Mouse (Mus musculus) limb, embryonic 12.5 days (tissue): Measurements from ENCODE around the gene Kyat3. TPM values are rescaled to one million over a fixed set of nuclear protein-coding genes. Genes with fewer than 3 reads are reported as not detected.

ENCODE experiments used
- ATAC-seq: fragments of 200-750 bp; cut with Nextera tagmentation; 2 replicates; pipeline ENCODE4 v1.8.0; 2017; ENCODE audit warnings: low read depth, moderate TSS enrichment; ENCODE audit not compliant: insufficient number of reproducible peaks, insufficient read depth, low FRiP score, low TSS enrichment
- H3K27ac ChIP-seq: fragments of 300-500 bp; sonication (generic); 2 replicates; pipeline ENCODE4 v1.5.1; 2016; ENCODE audit warnings: mild to moderate bottlenecking, moderate library complexity
- H3K27me3 ChIP-seq: fragments of 300-500 bp; sonication (generic); 2 replicates; pipeline ENCODE4 v1.6.1; 2016; ENCODE audit warnings: mild to moderate bottlenecking, moderate library complexity
- H3K36me3 ChIP-seq: fragments of 300-500 bp; sonication (generic); 2 replicates; pipeline ENCODE4 v1.6.1; 2016; ENCODE audit warnings: mild to moderate bottlenecking, moderate library complexity
- H3K4me1 ChIP-seq: fragments of 300-500 bp; sonication (generic); replicated peaks from 2 replicates; pipeline ENCODE4 v1.6.1; 2016
- H3K4me2 ChIP-seq: fragments of 300-500 bp; sonication (generic); 2 replicates; pipeline ENCODE4 v1.6.1; 2016; ENCODE audit warnings: mild to moderate bottlenecking, moderate library complexity
- H3K4me3 ChIP-seq: fragments of 300-500 bp; sonication (generic); replicated peaks from 2 replicates; pipeline ENCODE4 v1.5.1; 2016; ENCODE audit warnings: mild to moderate bottlenecking
- H3K9ac ChIP-seq: fragments of 300-500 bp; sonication (generic); replicated peaks from 2 replicates; pipeline ENCODE4 v1.6.1; 2016; ENCODE audit warnings: mild to moderate bottlenecking, moderate library complexity
- H3K9me3 ChIP-seq: fragments of 300-500 bp; sonication (generic); 2 replicates; pipeline ENCODE4 v1.6.1; 2016; ENCODE audit warnings: mild to moderate bottlenecking, moderate library complexity
- WGBS: fragments of 180-500 bp; shearing (Covaris S2); methylation state at CpG from one replicate; pipeline ENCODE4 v1.1.7; 2016; 5-methylcytosine and 5-hydroxymethylcytosine counted together
- polyA plus RNA-seq: library from polyadenylated mRNA; unstranded; fragments of >200 nt; fragmentation: Nextera tagmentation; extraction: Ambion mirVana; gene quantifications from 2 replicates; pipeline ENCODE4 v1.2.1, GENCODE M21; 2016

The Kyat3 gene
- polyA plus RNA-seq, 1 experiment from 2014 or later: 15.7 TPM

GRCm38 (mm10) chr3:142749131-142749530, 48.3 kb downstream of the Kyat3 start:
- no peak for ATAC-seq
- Histone ChIP-seq H3K27me3 (no peaks in the 10 kb centered on the region), H3K9ac (no peak overlapping the region), H3K9me3 (no peaks in the 10 kb centered on the region), H3K4me2 (no peak overlapping the region), H3K36me3 (no peaks in the 10 kb centered on the region), H3K4me3 (no peak overlapping the region), H3K27ac (no peak overlapping the region), H3K4me1 (no peaks in the 10 kb centered on the region)
- WGBS: 86% methylated on average over 16 of the region's 16 CpGs

GRCm38 (mm10) chr3:142755132-142755867, 54.4 kb downstream of the Kyat3 start:
- no peaks in the 10 kb centered on the region for H3K4me1 ChIP-seq
- H3K4me2 ChIP-seq: no peak overlapping the region
- no peak overlapping the region for H3K9ac ChIP-seq
- no peak overlapping the region for H3K4me3 ChIP-seq
- no peaks in the 10 kb centered on the region for H3K27me3 ChIP-seq
- ATAC-seq: no peak
- no peak overlapping the region for H3K27ac ChIP-seq
- H3K9me3 ChIP-seq: no peaks in the 10 kb centered on the region
- 85% methylated on average over 18 of the region's 18 CpGs for WGBS
- H3K36me3 ChIP-seq: no peaks in the 10 kb centered on the region

- no peak overlapping the region for H3K27ac ChIP-seq
- H3K9ac ChIP-seq: no peak overlapping the region
- no peaks in the 10 kb centered on the region for H3K9me3 ChIP-seq
- H3K36me3 ChIP-seq: no peaks in the 10 kb centered on the region
- ATAC-seq: no peak
- no peaks in the 10 kb centered on the region for H3K4me1 ChIP-seq
- no peak overlapping the region for H3K4me2 ChIP-seq
- H3K27me3 ChIP-seq: no peaks in the 10 kb centered on the region
- WGBS: 54% methylated on average over 12 of the region's 12 CpGs
- no peak overlapping the region for H3K4me3 ChIP-seq
Observed at GRCm38 (mm10) chr3:142757841-142758240, 57.0 kb downstream of the Kyat3 start.

GRCm38 (mm10) chr3:142758593-142758992, 57.7 kb downstream of the Kyat3 start:
- H3K4me2 ChIP-seq: no peak overlapping the region
- no peaks in the 10 kb centered on the region for H3K36me3 ChIP-seq
- H3K4me3 ChIP-seq: no peak overlapping the region
- H3K9me3 ChIP-seq: no peaks in the 10 kb centered on the region
- no peak for ATAC-seq
- H3K27ac ChIP-seq: no peak overlapping the region
- no peak overlapping the region for H3K9ac ChIP-seq
- whole genome bisulfite sequencing: 84% methylated on average over 7 of the region's 7 CpGs
- H3K4me1 ChIP-seq: no peaks in the 10 kb centered on the region
- no peaks in the 10 kb centered on the region for H3K27me3 ChIP-seq

- Histone ChIP-seq H3K9ac (no peak overlapping the region), H3K27ac (no peak overlapping the region), H3K4me3 (no peak overlapping the region), H3K27me3 (no peaks in the 10 kb centered on the region), H3K9me3 (no peaks in the 10 kb centered on the region), H3K36me3 (no peaks in the 10 kb centered on the region), H3K4me1 (no peaks in the 10 kb centered on the region), H3K4me2 (no peak overlapping the region)
- WGBS: 69% methylated on average over 6 of the region's 6 CpGs
- ATAC-seq: no peak
Observed at GRCm38 (mm10) chr3:142760356-142760755, 59.5 kb downstream of the Kyat3 start.

- H3K36me3 ChIP-seq: no peaks in the 10 kb centered on the region
- peaks cover 17% of the 10 kb centered on the region for H3K4me1 ChIP-seq
- H3K27ac ChIP-seq: peak within 1 kb of the TSS; percentile 89
- H3K9ac ChIP-seq: peak within 1 kb of the TSS; percentile 94
- under 1% methylated on average over 64 of the region's 64 CpGs for WGBS
- H3K4me3 ChIP-seq: peak within 1 kb of the TSS; percentile 85
- H3K4me2 ChIP-seq: peak within 1 kb of the TSS; percentile 70
- H3K27me3 ChIP-seq: no peaks in the 10 kb centered on the region
- no peaks in the 10 kb centered on the region for H3K9me3 ChIP-seq
- peak; percentile 99 for ATAC-seq
Observed at GRCm38 (mm10) chr3:142764995-142765777, 64.3 kb downstream of the Kyat3 start, which contains the start of gene Gtf2b. Gene Gtf2b, plus strand, starts transcription at chr3:142765045.

GRCm38 (mm10) chr3:142765778-142766165, 64.9 kb downstream of the Kyat3 start:
- Histone ChIP-seq H3K9ac (peak overlapping the region; percentile 94), H3K27ac (no peak overlapping the region)
- WGBS: 19% methylated on average over 10 of the region's 10 CpGs

GRCm38 (mm10) chr3:142768498-142768897, 67.6 kb downstream of the Kyat3 start:
- peaks cover 17% of the 10 kb centered on the region for H3K4me1 ChIP-seq
- no peak overlapping the region for H3K9ac ChIP-seq
- peaks cover 27% of the 10 kb centered on the region for H3K36me3 ChIP-seq
- 97% methylated on average over 6 of the region's 6 CpGs for WGBS
- H3K27me3 ChIP-seq: no peaks in the 10 kb centered on the region
- H3K9me3 ChIP-seq: no peaks in the 10 kb centered on the region
- no peak overlapping the region for H3K4me2 ChIP-seq
- H3K27ac ChIP-seq: no peak overlapping the region
- ATAC-seq: no peak
- no peak overlapping the region for H3K4me3 ChIP-seq

More at GRCm38 (mm10) chr3:142765778-142766165, 64.9 kb downstream of the Kyat3 start:
- no peak for ATAC-seq
- H3K9me3 ChIP-seq: no peaks in the 10 kb centered on the region
- peak overlapping the region; percentile 85 for H3K4me3 ChIP-seq
- peaks cover 2% of the 10 kb centered on the region; the same call in 1 of the 2 replicates for H3K36me3 ChIP-seq
- peaks cover 17% of the 10 kb centered on the region for H3K4me1 ChIP-seq
- no peaks in the 10 kb centered on the region for H3K27me3 ChIP-seq
- H3K4me2 ChIP-seq: peak overlapping the region; percentile 70

GRCm38 (mm10) chr3:142770518-142770917, 69.7 kb downstream of the Kyat3 start:
- no peak overlapping the region for H3K27ac ChIP-seq
- H3K4me2 ChIP-seq: no peak overlapping the region
- no peaks in the 10 kb centered on the region for H3K27me3 ChIP-seq
- H3K9ac ChIP-seq: no peak overlapping the region
- H3K4me3 ChIP-seq: no peak overlapping the region
- H3K4me1 ChIP-seq: peaks cover 17% of the 10 kb centered on the region
- H3K9me3 ChIP-seq: no peaks in the 10 kb centered on the region
- 65% methylated on average over 1 of the region's 1 CpGs for WGBS
- H3K36me3 ChIP-seq: peaks cover 36% of the 10 kb centered on the region
- no peak for ATAC-seq

GRCm38 (mm10) chr3:142773538-142774191, 72.8 kb downstream of the Kyat3 start:
- H3K36me3 ChIP-seq: peaks cover 53% of the 10 kb centered on the region
- no peak overlapping the region for H3K27ac ChIP-seq
- H3K4me3 ChIP-seq: no peak overlapping the region
- no peak overlapping the region for H3K9ac ChIP-seq
- ATAC-seq: no peak
- no peak overlapping the region for H3K4me2 ChIP-seq
- no peaks in the 10 kb centered on the region for H3K9me3 ChIP-seq
- WGBS: 83% methylated on average over 4 of the region's 4 CpGs
- H3K27me3 ChIP-seq: no peaks in the 10 kb centered on the region
- H3K4me1 ChIP-seq: no peaks in the 10 kb centered on the region

GRCm38 (mm10) chr3:142777227-142777626, 76.4 kb downstream of the Kyat3 start:
- H3K9ac ChIP-seq: no peak overlapping the region
- no peak overlapping the region for H3K27ac ChIP-seq
- no peak overlapping the region for H3K4me3 ChIP-seq
- WGBS: 79% methylated on average over 3 of the region's 3 CpGs
- no peaks in the 10 kb centered on the region for H3K9me3 ChIP-seq
- no peaks in the 10 kb centered on the region for H3K27me3 ChIP-seq
- no peak for ATAC-seq
- peaks cover 71% of the 10 kb centered on the region for H3K36me3 ChIP-seq
- no peaks in the 10 kb centered on the region for H3K4me1 ChIP-seq
- no peak overlapping the region for H3K4me2 ChIP-seq
